Mouse (Mus musculus) spleen, embryonic (tissue): ENCODE measurements around the gene Fars2.
"Not testable (repeated sequence)": the region's sequence is repeated elsewhere in the genome, so short reads cannot be mapped to it uniquely, and the experiment has no call there.

ENCODE experiments used
- CTCF ChIA-PET: fragments of 350-600 bp; sonication (Branson Sonifier 250); formaldehyde crosslinking; loops from one replicate; lab custom pipeline; 2022; lab: Charles Lee

Fars2 gene

GRCm38 (mm10) chr13:36367712-36368491 is 250.7 kb downstream of the Fars2 start:
- CTCF ChIA-PET: no interaction called here

- CTCF ChIA-PET: no interaction called here
Measured at GRCm38 (mm10) chr13:36368799-36369198, 251.6 kb downstream of the Fars2 start.

GRCm38 (mm10) chr13:36369400-36369799 is 252.2 kb downstream of the Fars2 start:
- CTCF ChIA-PET: no interaction called here

- CTCF ChIA-PET: no interaction called here
Measured at GRCm38 (mm10) chr13:36383236-36383635, 266.0 kb downstream of the Fars2 start.

GRCm38 (mm10) chr13:36386074-36386473 is 268.9 kb downstream of the Fars2 start:
- CTCF ChIA-PET: no interaction called here

- CTCF ChIA-PET: interaction anchor here (0.6 kb wide), 1 partner anchor 19 kb away, joined by 5 read pairs; no protein-coding TSS in a partner anchor
Measured at GRCm38 (mm10) chr13:36391936-36392335, 274.7 kb downstream of the Fars2 start.

GRCm38 (mm10) chr13:36392666-36393065 is 275.5 kb downstream of the Fars2 start:
- CTCF ChIA-PET: interaction anchor here (0.6 kb wide), 1 partner anchor 20 kb away, joined by 5 read pairs; no protein-coding TSS in a partner anchor

- CTCF ChIA-PET: no interaction called here
Measured at GRCm38 (mm10) chr13:36401011-36401410, 283.8 kb downstream of the Fars2 start.

- CTCF ChIA-PET: no interaction called here
Measured at GRCm38 (mm10) chr13:36413276-36413675, 296.1 kb downstream of the Fars2 start.

GRCm38 (mm10) chr13:36415176-36415575 is 298.0 kb downstream of the Fars2 start:
- CTCF ChIA-PET: no interaction called here

- CTCF ChIA-PET: interaction anchor here (0.6 kb wide), 1 partner anchor 11 kb away, joined by 3 read pairs; no protein-coding TSS in a partner anchor
Measured at GRCm38 (mm10) chr13:36416546-36416945, 299.3 kb downstream of the Fars2 start.

GRCm38 (mm10) chr13:36419357-36419756 is 302.1 kb downstream of the Fars2 start:
- CTCF ChIA-PET: no interaction called here

GRCm38 (mm10) chr13:36422446-36422845 is 305.2 kb downstream of the Fars2 start:
- CTCF ChIA-PET: no interaction called here

- CTCF ChIA-PET: not testable (repeated sequence)
Measured at GRCm38 (mm10) chr13:36425824-36426705, 308.9 kb downstream of the Fars2 start.

GRCm38 (mm10) chr13:36429500-36430189 is 312.4 kb downstream of the Fars2 start:
- CTCF ChIA-PET: no interaction called here

GRCm38 (mm10) chr13:36430420-36431114 is 313.4 kb downstream of the Fars2 start:
- CTCF ChIA-PET: no interaction called here

GRCm38 (mm10) chr13:36431974-36432518 is 314.8 kb downstream of the Fars2 start:
- CTCF ChIA-PET: interaction anchor here (0.7 kb wide), 1 partner anchor 11 kb away, joined by 3 read pairs; no protein-coding TSS in a partner anchor

- CTCF ChIA-PET: no interaction called here
Measured at GRCm38 (mm10) chr13:36444748-36445423, 327.7 kb downstream of the Fars2 start.

- CTCF ChIA-PET: no interaction called here
Measured at GRCm38 (mm10) chr13:36447947-36448346, 330.7 kb downstream of the Fars2 start.

- CTCF ChIA-PET: no interaction called here
Measured at GRCm38 (mm10) chr13:36448565-36448964, 331.4 kb downstream of the Fars2 start.
